Mouse (Mus musculus) embryo, embryonic 10 days (tissue): Measurements from ENCODE around the gene Armc9.

Experiments
- DNase-seq: peaks from one replicate; pipeline ENCODE4 v3.0.0-alpha.2; 2015; ENCODE audit warnings: low spot score

The Armc9 gene

GRCm38 (mm10) chr1:86228653-86229052, 74.1 kb downstream of the Armc9 start:
- DNase-seq = no peak

- no peak for DNase-seq
Observed at GRCm38 (mm10) chr1:86229184-86229829, 74.7 kb downstream of the Armc9 start.

DNA sequence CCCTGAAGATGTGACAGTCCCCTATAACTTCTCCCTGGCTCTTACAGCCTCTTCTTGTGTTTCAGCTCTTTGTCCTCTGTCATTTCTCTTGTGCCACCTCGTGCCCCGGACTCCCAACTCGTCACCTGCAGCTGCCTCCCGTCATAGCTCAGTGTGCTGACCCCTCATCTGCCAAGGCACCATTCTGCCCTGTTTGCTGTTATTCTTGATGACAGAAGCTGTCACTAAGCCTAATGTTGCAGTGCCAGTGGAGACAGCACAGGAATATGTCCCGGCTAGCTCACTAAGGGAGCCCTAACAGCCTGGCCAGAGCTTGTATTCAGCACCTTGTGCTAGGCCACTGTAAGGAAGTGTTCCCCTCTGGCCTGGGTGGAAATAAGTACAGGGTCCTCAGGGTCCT, 78.1 kb downstream of the Armc9 start:
- no peak for DNase-seq

- no peak for DNase-seq
Observed at GRCm38 (mm10) chr1:86233808-86234207, 79.2 kb downstream of the Armc9 start.

GRCm38 (mm10) chr1:86235118-86235517, 80.5 kb downstream of the Armc9 start:
- no peak for DNase-seq

GRCm38 (mm10) chr1:86236442-86236841, 81.9 kb downstream of the Armc9 start:
- DNase-seq = no peak

DNA sequence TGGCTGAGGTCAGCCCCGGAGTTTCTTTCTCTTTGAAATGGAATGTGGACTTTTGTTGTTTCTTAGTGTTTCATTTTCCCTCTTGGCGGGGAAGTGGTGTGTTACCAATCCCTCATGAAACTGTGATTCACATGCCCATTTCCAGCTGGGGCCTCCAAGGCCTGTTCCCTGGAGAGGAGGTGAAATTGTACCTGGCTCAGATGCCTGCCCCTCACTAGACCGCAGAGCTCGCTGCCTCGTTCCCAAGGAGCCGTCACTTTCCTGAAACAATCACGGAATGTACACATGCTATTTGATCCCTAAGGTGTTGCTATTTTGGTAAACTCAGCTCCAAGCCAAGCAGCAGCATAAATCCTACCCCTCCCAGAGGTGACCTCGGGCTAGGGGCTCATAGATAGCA, 84.4 kb downstream of the Armc9 start:
- DNase-seq = no peak

DNA sequence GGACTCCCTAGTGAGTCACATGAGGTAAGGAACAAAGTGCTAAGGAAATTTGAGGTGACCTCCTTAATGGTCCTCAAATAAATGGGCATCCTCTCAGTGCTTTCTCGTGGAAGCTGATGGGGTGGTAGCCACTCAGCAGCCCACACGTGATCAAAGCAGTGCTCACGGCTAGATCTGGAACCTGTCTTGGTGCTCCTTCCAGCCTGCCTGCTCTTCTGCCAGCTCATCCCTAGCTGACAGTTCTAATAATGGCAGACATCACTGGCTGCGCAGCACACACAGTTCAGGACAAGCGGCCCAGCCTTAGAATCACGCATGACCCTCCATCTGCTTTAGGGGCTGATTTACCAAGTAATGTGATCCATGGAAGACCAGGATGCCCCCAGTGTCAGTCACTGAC, 85.3 kb downstream of the Armc9 start:
- no peak for DNase-seq

GRCm38 (mm10) chr1:86240959-86241358, 86.4 kb downstream of the Armc9 start:
- DNase-seq = no peak

DNA sequence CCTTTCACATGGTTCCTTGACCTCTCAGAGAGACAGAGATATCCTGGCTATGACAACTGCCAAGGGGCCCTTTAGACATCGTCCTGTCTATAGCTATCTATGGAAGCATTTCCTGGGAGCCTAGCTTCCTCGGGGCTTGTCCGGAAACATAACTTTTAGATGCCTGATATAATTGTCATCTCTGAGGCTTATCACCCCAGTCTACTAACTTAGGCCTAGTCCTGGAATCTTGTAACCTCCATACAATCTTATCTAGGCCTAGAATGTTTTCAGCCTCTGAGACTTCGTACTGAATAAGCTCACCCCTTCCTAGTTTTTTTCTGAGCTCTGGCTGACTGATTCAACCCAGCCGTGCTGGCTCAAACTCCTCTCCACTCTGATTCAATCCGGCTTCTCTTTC, 88.9 kb downstream of the Armc9 start:
- DNase-seq = no peak

DNA sequence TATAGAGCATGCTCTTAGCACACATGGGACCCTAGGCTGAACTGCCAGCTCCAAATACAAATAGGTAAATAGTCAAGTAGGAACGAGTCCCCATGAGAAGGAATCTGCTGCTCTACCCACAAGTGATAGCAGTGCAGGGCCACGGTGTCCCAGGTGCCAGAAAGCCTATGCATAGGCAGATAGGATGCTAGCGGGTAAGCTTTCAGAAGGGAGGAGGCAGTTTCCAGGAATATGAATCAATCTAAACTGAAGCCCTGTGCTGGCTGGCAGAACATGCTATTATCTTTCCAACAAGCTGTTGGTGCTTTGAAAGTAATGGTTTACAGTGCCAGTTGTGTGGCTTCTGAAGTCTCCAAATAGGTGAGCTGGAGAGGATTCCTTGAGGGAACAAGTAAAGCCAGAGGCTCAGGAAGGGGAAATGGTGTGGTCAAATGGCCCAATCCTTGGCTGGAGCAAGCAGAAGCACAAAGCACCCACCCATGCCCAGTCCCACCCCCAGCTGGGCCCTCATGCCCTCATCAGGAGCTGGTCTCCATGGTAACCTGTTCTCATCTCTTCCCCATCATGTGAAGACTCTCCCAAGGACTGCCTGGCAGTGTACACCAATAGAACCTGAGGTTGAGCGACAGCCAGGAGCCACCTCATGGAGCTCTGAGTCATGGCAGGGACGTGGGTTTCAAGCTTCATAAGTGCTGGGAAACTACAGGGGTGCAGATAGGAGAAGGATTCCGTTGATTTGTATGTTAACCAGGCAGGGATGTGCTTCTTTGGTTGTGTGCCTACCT, 90.9 kb downstream of the Armc9 start:
- DNase-seq = no peak

DNA sequence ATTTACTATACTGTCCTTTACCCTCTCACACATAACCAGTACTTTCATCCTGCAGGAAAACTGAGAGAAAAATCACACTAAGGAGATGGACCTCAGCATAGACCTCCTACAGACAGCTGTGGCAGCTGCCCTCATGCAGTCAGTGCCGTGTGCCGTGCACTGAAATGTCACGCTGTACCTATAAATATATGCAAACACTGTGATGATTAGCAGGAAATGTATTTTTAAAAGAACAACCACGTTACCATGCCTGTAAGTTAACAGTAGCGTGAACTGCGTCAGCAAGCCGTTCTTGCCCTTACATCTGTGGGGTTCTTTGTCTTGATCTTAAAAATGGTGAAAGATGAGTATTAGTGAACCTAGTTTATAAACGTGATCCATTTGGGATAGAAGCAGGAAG, 98.8 kb downstream of the Armc9 start:
- no peak for DNase-seq

DNA sequence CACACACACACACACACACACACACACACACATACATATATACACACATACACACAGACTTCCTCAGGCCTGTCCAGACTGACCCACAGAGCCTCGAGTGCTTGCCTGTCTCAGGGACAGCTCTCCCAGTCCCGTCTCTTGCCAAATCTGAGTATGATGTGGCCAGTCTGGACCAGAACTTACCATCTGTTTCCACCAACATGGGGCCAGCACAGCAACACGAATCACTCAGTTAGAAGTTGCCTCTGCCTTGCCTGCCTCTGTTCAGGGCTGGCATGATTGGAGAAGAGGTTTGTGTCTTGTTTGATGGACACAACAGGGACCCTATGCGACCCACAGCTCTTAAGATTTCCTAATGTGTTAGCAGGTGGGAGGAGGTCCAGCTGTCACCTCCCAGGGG, 101.7 kb downstream of the Armc9 start:
- no peak for DNase-seq

- no peak for DNase-seq
Observed at GRCm38 (mm10) chr1:86257228-86257627, 102.6 kb downstream of the Armc9 start.

DNA sequence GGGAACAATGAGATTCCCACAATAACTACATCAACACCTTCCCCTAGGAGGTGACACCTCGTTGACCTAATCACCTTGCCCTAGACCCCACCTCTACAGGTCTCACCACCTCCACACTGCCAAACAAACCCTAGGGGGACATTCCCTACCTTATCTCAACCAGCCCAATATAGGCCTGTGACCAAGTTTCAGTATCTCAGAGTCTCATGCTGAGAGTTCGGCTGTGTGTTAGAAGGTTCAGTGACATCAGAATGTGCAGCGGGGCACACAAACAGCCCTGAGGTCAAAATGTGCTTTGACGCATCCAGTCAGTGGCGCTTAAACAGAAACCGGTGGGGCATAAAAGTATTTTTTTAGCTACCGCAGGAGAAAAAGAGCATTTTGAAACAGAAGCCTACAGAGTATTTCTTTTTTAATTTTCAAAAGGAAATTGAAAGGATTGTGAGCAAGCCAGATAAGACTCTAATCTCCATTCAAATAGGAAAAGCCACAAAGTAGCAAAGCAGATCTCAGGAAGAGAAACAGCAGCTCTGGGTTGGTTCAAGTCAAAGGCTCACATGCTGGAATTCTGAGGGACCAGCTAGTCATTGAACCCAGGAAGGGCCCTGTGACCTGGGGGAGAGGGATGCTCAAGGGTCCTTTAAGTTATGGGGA, 103.7 kb downstream of the Armc9 start:
- DNase-seq = no peak

- no peak for DNase-seq
Observed at GRCm38 (mm10) chr1:86263564-86264339, 109.2 kb downstream of the Armc9 start.

GRCm38 (mm10) chr1:86265060-86265459, 110.5 kb downstream of the Armc9 start:
- no peak for DNase-seq

GRCm38 (mm10) chr1:86268492-86269189, 114.1 kb downstream of the Armc9 start:
- DNase-seq = no peak

- no peak for DNase-seq
Observed at GRCm38 (mm10) chr1:86269190-86269508, 114.6 kb downstream of the Armc9 start.

DNA sequence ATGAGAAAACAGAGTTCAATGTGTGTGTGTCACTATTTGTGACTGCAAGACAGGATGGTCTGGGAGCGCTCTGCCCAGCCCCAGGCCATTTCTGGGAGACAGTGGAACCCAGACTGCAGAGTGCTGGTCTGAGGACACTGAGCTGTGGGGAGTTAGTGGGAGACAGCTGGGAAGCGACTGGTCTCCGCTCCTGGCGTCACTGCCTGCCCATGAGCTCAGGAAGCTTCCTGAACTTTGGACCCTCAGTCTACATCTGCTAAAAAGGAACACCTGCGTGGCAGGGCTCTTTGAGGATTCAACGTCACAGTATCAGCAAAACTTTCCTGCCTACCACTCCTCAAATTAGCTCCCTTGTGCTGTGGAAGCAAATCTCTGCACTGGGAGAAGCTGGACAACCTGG, 117.1 kb downstream of the Armc9 start:
- no peak for DNase-seq

DNA sequence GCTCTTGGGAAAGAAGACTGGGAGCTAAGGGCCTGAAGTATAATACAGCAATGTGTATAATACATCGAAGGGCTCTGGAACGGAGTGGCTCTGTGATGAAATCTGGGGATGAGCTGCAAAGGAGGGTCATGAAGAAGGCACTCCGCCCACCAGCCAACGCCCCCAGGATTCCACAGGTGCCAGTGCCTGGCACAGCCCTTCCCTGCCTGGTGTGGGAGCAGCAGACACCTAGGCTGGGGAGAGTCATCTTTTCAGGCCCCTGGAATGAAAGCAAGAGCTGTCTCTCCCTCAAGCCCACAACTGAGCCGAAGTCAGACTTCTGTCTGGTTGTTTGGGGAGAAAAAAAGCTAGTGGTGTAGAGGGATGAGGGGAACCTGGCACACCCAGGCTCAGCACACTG, 122.5 kb downstream of the Armc9 start:
- no peak for DNase-seq
